Mouse (Mus musculus) thymus, postnatal 0 days (tissue): ENCODE data around the gene BC005537. TPM values are rescaled to one million over a fixed set of nuclear protein-coding genes. Genes with fewer than 3 reads are reported as not detected.
"Not testable (repeated sequence)": the region's sequence is repeated elsewhere in the genome, so short reads cannot be mapped to it uniquely, and the experiment has no call there.

ENCODE experiments used
- DNase-seq: peaks from one replicate; pipeline ENCODE4 v3.0.0-alpha.2; 2015; ENCODE audit warnings: low spot score
- polyA plus RNA-seq: library from polyadenylated mRNA; unstranded; fragments of >200 nt; fragmentation: Nextera tagmentation; extraction: Ambion mirVana; gene quantifications from 2 replicates; pipeline ENCODE4 v1.2.1, GENCODE M21; 2015

BC005537 gene
- polyA plus RNA-seq = 21.6 and 25.6 TPM in 2 replicates

GRCm38 (mm10) chr13:24801308-24801921 lies at the start of gene BC005537:
Gene BC005537, plus strand, starts transcription at chr13:24801657.
- DNase-seq = peak; percentile 73

DNA sequence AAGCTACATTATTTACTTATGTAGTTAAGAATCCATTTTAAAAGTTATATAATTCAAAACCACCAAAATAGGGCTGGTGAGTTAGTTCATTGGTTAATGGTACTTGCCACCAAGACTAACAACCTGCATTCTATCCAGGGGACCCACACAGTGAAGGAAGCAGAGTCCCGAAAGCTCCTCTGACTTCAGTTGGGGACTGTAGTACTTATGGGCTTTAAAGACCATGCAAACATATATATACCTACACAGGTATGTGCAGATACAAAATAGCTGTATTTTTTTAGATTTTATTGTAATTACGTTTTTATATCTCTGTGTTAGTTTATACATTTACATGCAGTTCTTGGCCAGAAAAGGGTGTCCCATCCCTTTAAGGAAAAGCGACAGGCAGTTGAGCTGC lies 44.7 kb upstream of the BC005537 start:
- DNase-seq = no peak

DNA sequence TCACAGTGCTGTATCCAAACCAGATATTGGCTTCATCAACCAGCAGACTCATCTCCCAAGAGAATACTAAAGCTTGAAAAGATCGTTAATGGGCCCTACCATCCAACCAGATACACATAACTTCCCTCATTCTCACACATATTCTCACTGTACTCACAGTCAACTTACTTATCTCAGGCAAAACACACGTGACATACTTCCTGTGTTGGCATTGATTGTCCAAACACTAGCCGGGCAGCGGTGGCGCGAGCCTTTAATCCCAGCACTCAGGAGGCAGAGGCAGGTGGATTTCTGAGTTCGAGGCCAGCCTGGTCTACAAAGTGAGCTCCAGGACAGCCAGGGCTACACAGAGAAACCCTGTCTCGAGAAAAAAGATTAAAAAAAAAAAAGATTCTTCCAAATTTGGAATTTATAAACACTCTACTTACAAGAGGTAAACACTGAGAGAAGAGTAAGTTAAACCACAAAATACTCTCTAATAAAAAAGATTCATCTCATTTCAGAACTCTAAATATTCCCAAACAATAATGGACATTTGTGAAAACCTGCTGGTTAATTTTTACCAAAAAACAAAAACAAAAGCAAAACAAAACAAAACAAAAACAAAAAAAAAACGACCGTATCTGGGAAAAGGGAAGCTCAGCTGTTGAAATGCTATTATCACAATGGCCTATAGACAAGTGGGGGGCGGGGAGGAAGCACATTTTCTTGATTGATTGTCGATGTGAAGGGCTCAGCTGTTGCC lies 43.5 kb upstream of the BC005537 start:
- DNase-seq = no peak

GRCm38 (mm10) chr13:24759451-24759850 lies 42.0 kb upstream of the BC005537 start:
- no peak for DNase-seq

GRCm38 (mm10) chr13:24760351-24760870 lies 41.0 kb upstream of the BC005537 start:
- DNase-seq = no peak

DNA sequence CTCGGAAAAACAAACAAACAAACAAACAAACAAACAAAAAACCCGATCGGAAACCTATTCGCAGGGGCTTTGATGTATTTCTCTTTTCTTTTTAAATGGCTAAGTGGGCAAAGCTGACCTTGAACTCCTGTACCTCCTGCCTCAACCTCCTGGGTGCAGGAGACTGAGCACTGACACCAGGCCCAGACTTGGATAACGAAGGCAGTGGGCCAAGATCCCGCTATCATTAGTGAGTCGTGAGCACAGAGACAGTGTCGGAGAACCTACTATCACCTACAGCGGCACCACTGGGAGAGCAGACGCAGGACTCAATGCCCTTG lies 40.4 kb upstream of the BC005537 start:
- no peak for DNase-seq

DNA sequence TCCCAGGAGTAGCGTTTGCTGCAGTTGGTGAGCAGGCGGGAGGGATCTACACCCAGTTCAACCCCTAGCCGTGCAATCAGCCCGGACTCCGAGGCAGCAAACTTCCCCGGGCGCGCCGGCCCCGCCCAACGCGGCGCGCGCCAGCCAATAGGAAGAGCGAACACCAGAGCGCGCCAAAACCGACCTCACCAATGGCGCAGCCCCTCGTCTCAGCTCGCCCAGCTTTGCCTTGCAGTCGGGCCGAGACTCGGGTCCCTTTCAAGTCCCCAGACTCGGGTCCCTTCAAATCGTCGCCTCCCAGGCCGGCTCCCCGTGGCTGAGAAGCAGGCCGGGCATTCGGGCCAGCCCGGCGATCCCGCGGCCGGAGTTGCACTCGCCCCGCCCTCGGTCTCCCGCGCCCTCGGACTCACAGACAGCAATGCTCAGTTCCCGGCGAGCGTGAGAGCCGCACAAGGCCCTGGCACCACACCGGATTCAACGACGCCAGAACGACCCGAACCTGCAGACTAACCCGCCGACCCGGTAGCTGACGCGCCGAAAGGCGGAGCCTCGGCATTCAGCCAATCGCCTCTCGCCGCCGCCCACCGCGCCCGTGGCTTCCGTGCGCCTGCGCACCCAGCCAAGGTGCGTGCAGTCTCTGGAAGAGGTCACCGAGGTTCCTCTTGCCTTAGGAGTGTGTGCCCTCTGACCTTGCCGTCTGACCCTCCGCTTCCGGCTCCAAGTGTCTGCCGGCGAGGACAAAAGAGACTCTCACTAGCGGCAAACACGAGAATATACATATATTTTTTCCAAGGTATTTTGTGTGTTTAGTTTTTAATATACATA lies 39.8 kb upstream of the BC005537 start, which contains the start of gene Gmnn:
Gmnn (minus strand) TSS at position 521 of the 825 bp plus-strand sequence.
- peak; percentile 93 for DNase-seq

DNA sequence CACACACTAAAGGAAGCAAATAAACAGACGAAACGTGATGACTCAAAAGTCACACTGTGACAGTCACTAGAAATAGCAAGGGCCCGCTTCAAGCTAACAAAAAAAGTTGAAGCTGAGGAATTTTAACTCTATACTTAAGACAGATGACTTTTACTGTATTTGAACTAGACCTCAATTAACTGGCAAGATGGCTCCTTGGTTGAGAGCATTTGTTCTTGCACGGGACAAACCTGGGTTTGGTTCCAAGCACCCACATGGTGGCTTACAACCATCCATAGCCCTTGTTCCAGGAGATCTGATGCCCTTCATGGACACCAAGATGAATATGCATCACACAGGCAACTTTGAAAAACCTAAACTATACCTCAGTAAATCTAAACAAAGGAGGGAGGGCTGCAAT lies 39.2 kb upstream of the BC005537 start:
- no peak for DNase-seq

- DNase-seq = not testable (repeated sequence)
Measured at GRCm38 (mm10) chr13:24767809-24768208, 33.6 kb upstream of the BC005537 start.

DNA sequence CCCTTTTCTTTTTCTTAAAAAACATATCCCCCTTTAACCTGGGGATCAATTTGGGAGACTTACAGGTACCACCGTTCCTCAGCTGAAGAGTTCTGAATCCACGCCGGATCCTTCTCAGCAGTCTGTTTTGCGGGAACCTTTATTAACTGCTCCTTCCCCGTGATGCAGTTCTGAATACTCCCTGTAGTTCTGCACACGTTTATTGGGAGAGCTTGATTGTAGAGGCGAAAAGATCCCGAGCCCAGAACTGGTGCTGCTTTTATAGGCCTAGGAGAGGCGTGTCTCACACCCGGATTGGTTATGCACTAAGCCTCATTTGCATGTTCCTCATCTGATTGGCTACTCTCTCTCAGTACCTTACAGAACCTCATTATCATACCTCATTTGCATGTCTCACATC lies 30.0 kb upstream of the BC005537 start:
- not testable (repeated sequence) for DNase-seq

GRCm38 (mm10) chr13:24776146-24776844 lies 25.2 kb upstream of the BC005537 start:
- peak; percentile 83 for DNase-seq

GRCm38 (mm10) chr13:24778026-24778425 lies 23.4 kb upstream of the BC005537 start:
- DNase-seq = no peak

- peak; percentile 52 for DNase-seq
Measured at GRCm38 (mm10) chr13:24778706-24779380, 22.6 kb upstream of the BC005537 start.

DNA sequence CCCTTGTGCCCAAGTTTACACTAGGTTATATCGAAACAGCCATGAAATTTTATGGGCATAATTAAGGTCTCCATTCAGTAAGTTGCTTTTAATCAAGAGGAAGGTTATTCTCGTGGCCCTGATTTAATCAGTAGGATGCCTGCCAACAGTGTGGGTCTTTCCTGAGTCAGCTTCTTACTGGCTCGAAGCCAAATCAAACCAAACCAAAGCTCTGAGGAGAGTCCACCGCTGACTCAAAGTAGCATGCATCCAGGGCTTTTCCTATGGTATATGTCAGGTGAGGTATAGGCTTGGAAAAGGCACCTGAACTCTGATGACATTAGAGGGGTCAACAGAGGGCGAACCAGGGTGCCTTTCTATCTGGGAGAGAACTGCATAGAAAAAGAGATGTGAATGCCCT lies 19.5 kb upstream of the BC005537 start:
- no peak for DNase-seq

- DNase-seq = peak; percentile 71
Measured at GRCm38 (mm10) chr13:24786014-24786490, 15.4 kb upstream of the BC005537 start.

GRCm38 (mm10) chr13:24787477-24787876 lies 14.0 kb upstream of the BC005537 start:
- no peak for DNase-seq

DNA sequence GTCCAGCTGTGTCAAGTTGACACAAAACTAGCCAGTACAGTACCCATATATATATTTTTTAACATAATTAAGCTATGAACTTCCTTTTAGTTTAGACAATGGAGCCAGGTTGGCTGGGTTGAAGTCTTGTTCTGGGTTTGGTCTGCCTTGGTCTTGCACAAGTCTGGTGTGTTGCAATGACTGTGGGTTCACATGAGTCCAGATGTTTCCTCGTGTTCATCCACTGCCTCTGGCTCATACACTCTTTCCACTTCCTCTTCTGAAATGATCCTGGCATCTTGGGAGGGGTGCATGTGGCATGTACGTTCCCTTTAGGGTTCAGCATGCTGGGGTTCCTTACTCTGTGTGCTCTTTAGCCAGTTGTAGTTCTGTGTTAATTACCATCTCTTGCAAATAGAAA lies 10.1 kb upstream of the BC005537 start:
- no peak for DNase-seq

DNA sequence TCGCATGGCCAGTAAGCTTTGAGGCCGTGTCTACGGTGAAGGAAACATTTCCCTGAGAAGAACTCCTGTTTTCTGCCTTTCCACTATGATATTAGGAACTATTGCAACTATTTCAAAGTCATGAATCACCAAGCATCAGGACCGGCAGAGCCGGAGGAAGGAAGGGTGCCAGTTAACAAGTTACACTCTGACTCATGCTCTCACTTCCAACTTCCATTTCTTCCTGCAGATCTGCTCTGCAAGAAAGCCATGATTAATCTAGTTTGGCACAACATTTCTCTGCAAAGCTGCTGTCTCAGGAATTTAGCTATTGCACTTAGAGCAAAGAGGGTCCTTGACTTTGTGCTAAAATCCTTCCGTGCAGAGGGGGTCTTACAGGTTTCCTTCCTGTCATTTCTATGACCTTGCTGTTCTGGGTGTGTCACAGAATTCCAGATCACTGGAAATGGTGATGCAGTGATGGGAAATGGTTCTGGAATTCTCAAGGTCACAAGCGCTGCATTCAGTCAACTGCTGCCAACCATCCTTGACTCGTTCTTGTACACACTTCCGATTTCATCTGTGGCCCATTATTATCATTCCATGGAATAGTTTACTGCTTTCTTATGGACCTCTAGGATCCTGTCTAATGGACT lies 8.9 kb upstream of the BC005537 start:
- no peak for DNase-seq

- DNase-seq = no peak
Measured at GRCm38 (mm10) chr13:24798686-24799085, 2.8 kb upstream of the BC005537 start.

- no peak for DNase-seq
Measured at GRCm38 (mm10) chr13:24799378-24799777, 2.1 kb upstream of the BC005537 start.
